Mouse (Mus musculus) T-helper 2 cell (primary cell): Measurements from ENCODE around the gene Auts2.

Experiments
- in situ Hi-C: fragments of 300-600 bp; cut with MboI, MseI; formaldehyde crosslinking; loops from one replicate; pipeline ENCODE4 v1.15.1; 2025; ENCODE audit warnings: high pct_unique_total_duplicates

The Auts2 gene

DNA sequence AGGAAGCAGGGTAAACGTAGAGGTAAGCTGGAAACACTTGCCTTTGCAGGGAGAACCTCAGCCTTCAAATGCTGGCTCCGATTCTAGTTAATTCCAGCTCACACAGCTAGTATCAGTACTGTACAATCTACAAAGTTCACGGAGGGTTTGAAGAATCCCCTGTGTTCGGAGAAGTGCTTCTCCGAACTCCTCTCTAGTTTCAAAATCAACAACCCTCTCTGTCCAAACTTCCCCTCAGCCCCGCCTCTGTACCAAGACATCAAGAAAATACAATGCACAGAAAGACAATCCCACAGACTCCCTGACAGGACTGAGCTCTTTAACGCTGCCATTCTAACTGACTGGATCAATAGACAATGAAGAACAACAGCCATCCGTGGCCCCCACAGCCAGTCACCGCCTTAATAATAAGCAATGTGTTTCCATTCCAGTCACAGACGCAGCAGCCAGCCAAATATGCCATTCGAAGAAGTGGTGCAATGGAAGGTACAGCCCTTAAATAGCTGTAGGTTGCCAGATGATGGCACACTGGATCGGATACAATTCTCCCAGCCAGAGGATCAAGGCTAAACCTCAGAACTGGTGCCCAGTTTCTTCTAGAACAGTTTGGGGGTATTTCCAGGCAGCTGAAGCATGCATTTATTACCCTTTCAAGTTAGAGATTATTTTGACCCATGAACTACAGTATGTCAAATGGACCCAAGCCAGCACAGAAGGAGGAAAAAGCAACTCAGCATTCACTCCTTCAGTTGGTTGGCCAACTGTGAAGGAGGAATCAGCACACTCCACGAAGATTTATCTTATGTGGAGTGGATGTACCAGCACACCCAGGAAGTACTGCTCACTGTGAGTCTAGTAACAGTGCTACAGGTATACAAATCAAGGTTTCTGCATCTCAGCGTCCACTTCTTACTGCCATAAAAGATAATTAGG is 151.0 kb downstream of the Auts2 start:
- in situ Hi-C loops: no loop called here

GRCm38 (mm10) chr5:132388746-132389145 is 154.4 kb downstream of the Auts2 start:
- in situ Hi-C loops: no loop called here

DNA sequence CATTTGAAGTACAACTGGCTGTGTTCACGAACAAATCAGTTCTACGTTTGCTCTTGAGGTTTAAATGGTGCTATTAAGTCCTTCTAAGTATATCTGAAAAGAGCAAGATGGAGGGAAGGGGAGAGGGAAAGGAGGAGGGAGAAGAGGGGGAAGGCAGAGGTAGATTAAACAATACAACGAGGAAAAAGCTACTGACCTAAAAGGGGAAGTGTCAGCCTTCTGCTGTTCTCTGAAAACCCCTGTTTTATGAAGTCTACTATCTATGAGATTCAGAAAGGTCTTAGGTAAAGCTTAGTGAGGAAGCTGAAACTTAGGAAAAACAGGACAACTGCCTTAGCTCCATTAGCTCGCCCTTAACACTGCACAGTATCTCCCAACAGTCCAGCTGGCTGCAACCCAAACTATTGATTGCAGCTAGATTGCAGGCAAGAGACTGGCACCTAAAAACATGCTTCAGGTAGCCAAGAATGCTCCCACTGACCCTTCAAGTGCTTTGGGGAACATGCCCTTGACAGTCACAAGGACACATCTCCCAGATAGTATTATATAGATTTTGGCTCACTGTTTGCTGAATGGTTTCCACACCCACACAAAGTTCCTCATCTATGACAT is 157.8 kb downstream of the Auts2 start:
- in situ Hi-C loops: no loop called here

DNA sequence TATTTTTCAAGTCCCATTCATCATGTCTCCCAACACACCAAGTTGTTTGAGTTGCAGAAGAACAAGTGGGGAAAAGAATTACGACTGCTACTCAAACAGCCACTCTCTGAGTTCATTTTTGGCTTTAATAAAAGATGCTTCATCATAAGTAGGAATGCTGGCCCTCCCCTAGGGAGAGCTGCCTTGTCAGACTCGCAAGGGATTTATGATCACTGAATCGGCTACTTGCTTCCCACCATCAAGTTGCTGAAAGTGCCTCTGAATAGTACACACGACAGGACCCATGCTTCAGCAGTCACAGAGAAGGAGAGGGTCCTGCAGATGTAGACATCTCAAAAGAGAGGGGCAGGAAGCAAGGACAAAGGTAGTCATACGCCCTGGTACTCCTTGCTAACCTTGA is 162.9 kb downstream of the Auts2 start:
- in situ Hi-C loops: no loop called here

DNA sequence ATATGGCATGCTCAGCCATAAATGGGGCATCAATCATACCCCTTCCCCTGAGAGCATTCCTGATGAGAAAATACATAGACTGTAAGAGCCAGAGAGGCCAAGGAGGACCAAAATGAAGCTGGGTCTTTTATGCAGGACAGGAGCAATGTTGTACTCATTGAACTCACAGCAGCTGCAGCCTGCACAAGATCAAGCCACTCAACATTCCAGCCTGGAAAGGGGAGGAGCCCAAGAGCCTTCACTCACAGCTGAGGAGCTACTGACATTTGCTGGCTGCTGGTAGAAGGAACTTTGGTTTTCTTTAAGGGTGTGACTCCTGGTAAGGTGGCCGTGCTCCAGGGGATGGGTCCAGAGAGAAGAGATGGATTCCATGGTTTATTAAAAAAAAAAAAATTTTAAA is 164.2 kb downstream of the Auts2 start:
- in situ Hi-C loops: no loop called here

DNA sequence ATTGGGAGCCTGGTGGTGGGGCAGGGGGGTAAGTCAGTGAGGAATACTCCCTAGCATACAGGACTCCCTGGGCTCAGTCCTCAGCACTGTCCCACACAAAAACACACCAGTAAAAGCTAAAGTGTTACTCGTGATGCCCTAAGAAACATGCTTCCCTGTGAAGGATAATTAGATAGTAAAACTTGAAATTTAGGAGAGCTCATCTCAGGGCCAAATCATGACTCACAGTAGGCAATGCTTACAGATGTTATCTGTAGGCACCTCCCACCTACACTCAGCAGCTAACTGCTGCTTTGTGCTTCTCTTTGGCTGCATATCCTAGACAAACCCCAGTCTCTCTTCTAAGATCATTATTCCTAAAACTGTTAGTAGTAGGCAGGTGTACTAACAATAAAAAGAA is 168.0 kb downstream of the Auts2 start:
- in situ Hi-C loops: no loop called here

DNA sequence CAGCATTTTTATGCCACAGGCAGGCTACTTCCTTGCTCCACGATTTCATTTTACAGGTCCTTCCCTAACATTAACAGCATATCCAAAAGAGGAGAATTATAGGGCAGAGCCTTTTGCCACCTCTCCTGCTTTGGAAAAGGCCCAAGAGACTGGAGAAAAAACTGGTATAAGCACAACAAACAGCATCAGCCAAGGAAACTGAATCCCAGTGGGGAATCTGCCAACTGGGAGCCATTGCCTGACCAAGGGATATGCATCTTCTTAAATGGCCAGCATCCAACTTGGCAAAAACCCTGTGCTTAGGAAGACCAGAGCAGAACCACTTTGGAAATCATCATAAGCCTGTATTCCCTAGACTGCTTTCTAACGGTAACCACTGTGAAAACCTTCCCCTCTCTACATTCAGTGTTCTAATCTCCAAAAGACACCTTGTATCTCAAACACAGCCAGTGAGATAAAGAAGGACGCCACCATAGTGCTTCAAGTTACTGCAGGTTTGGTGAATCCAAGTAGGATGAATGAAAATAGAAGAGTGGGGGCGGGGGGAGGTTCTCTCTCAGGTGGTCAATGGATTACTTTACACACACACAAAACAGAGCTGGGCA is 169.6 kb downstream of the Auts2 start:
- in situ Hi-C loops: no loop called here

DNA sequence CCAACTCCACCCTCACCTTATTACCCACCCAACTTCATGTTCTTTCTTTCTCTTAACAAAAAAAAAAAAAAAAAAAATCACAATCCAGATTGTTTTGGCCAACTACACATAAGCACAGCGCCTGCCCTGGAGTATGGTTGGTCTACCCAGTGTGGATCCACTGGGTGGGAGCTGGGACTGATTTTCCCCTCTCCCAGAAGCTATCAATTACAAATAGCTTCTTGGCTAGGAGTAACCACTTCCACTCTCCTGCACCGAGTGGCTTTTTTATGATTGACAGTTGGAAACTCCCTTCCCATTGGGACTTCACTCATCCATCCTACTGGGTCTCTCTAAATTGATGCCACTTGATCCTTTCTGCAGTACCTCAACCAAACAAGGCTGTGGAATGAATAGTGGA is 170.5 kb downstream of the Auts2 start:
- in situ Hi-C loops: no loop called here

DNA sequence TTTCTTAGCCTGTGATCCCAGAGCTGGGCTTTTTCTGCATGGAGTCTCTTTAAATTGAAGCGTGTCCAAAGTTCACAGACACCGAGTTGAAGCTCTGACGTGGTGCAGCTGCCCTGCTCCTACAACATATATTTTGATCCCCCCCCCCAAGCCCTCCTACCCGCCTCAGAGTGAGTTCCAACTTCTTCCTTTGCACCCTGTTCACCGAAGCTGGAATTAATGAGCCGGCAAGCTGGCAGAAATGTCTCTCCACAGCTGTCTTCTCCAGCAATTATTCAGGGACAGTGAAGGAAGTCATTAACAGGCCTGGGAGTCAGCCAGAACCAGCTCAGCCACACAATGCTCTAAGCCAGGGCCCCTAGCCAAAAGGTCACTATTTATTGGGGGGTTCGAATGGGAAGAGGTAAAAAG is 174.5 kb downstream of the Auts2 start:
- in situ Hi-C loops: no loop called here

- in situ Hi-C loops: no loop called here
Measured at GRCm38 (mm10) chr5:132361276-132361675, 181.9 kb downstream of the Auts2 start.

- in situ Hi-C loops: no loop called here
Measured at GRCm38 (mm10) chr5:132357726-132358125, 185.4 kb downstream of the Auts2 start.

DNA sequence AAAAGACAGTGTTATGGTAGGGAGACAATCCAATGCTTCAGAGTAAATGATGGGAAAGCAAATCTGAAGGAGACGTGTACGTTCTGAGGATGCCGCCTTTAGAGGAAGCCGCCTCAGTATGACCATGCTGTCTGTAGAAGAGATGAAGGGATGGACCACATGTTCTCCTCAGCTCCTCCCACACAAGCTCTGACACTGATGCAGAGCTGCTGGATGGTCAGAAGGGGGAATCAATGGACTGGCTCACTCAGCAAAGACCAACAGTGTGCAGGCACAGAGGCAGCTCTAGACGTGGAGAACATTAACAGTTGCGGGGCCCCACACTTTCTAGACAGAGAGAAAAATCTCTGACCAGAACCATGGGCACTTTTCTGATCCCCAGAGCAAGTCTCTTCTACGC is 187.2 kb downstream of the Auts2 start:
- in situ Hi-C loops: no loop called here

DNA sequence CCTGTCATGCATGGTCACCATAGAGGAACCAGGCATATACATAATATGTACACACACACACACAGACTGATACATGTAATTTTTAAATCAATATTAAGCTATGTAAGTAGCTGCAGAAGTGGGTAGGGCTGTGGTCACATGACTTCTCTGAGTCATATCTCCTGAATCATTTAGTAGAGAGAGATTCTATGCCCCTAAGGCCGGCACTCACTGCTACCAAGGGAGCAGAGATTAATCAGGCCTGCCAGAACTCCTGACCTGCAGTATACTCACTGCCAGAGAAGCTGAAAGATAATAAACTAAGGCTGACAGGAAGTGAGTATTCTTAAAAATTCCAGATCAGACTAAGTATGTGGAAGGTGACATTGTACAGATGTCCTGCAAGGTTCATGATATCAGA is 190.7 kb downstream of the Auts2 start:
- in situ Hi-C loops: loop anchor here (5.0 kb wide), 1 partner anchor 65 kb away; no protein-coding TSS in a partner anchor

DNA sequence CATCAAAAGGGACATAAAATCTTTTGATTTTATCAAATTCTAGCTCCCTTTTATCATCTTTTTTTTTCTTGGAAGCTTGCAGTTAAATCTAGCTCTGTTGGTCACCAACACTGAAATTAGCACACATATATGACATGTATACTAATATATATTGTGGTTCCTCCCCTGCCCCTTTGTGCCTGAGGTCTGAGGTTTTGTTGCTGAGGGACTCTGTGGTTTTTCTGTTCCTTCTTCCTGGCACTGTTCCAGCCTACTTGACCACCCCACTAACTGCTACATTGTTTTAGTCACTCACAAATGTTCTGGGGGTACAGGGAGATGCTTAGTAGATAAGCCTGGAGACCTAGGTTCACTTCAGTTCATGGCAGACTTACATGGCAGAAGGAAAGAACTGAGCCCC is 192.0 kb downstream of the Auts2 start:
- in situ Hi-C loops: loop anchor here (5.0 kb wide), 1 partner anchor 66 kb away; no protein-coding TSS in a partner anchor

DNA sequence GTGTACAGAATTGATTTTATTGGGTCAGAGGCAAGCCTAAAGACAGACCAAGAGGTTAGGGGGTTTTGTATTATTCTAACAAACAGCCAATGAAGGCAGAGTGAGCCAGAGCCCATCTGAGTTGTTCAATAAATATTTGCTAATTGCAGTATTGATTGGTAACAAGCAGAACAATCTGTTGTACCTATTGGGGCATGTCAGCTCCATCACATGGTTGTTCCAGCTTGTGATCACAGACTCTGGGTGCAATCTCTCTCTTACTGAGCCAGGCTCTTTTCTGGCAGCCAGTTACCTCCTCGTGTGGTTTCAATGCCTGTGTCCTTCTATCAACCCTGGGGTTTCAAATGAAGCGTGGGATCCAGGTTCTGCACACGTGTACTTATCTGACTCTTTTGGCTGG is 201.8 kb downstream of the Auts2 start:
- in situ Hi-C loops: no loop called here

DNA sequence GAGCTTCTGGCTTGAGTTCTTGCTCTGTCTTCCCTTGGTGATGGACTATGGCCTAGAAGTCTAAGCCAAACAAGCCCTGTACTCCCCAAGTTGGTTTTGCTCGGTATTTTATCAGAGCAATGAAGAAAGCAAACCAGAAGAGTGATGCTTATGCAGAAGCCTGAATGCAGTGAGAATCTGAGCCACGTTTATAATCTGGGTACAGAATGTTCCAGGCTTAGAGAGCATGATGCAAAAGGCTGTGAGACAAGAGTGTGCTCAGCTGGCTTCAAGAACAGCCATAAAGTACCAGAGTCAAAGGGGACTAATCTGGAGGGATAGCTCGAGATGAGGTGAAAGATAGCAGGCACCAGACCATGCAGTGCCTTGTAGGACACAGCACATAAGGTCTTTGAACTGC is 205.5 kb downstream of the Auts2 start:
- in situ Hi-C loops: no loop called here

- in situ Hi-C loops: no loop called here
Measured at GRCm38 (mm10) chr5:132335719-132336118, 207.4 kb downstream of the Auts2 start.

DNA sequence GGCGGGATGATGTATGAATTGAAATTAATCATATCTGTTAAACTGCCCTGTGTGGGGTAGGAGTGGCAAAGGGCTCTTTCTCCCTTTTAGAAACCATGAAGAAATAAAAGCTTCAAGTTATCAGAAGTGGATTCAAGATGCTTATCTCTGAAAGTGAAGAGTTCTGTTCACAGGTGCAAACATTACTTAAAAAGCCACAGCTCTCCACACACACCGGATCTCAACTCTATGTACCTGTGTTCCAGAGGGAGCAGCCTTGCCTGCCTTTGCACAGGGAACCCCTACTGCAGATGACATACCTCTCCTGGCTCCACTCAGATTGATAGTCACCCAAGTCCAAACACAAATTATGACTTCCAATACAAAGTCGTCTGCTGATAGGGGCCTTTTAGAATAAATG is 208.3 kb downstream of the Auts2 start:
- in situ Hi-C loops: no loop called here

- in situ Hi-C loops: no loop called here
Measured at GRCm38 (mm10) chr5:132333744-132334143, 209.4 kb downstream of the Auts2 start.

- in situ Hi-C loops: no loop called here
Measured at GRCm38 (mm10) chr5:132332521-132332920, 210.6 kb downstream of the Auts2 start.

DNA sequence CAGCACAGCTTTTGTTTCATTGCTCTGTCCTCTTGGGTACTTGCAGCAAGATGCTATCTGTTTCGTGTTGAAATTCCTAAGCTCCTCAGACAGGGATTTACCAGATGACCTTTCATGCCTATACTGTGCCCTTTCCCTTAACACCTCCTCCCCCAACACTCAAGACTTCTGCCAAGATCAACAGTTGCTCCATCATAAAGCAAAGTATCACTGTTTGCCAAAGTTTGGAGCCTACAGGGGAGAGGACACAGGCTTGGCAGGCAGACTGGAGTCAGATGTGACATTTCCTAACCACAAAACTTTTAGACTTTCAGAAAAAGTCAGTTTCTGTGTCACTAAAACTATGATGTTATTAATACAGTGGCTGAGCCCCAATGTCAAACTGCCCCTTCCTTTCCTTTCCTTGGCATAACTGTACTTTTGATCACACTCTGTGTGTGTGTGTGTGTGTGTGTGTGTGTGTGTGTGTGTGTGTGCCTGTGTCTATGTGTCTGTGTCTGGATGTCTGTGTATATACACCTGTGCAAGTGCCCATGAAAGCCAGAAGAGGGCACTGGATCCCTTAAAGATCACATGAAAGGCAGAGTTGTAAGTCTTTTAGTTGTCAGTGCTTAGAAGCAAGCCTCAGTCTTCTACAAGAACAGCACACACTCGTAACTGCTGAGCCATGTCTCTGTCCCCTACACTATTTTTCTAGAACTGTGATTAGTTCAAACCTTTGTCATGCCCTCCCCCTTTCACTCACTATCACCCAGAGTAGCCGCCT is 213.8 kb downstream of the Auts2 start:
- in situ Hi-C loops: no loop called here
